Mouse (Mus musculus) limb, embryonic 11.5 days (tissue): ENCODE measurements around the gene Calcr. TPM values are rescaled to one million over a fixed set of nuclear protein-coding genes. Genes with fewer than 3 reads are reported as not detected.

Experiments used
- ATAC-seq: fragments of 200-750 bp; cut with Nextera tagmentation; 2 replicates; pipeline ENCODE4 v1.8.0; 2017; ENCODE audit warnings: low read depth; ENCODE audit not compliant: insufficient number of reproducible peaks, low FRiP score, low TSS enrichment
- DNase-seq: peaks from one replicate; pipeline ENCODE4 v3.0.0-alpha.2; 2015; ENCODE audit warnings: low spot score
- H3K27ac ChIP-seq: fragments of 300-500 bp; sonication (generic); replicated peaks from 2 replicates; pipeline ENCODE4 v1.5.1; 2014; ENCODE audit warnings: low read depth, mild to moderate bottlenecking, low read length
- H3K27me3 ChIP-seq: fragments of 300-500 bp; sonication (generic); 2 replicates; pipeline ENCODE4 v1.6.1; 2014; ENCODE audit warnings: mild to moderate bottlenecking, low read length, mixed read lengths; ENCODE audit not compliant: control insufficient read depth, insufficient read depth
- H3K36me3 ChIP-seq: fragments of 300-500 bp; sonication (generic); 2 replicates; pipeline ENCODE4 v1.6.1; 2014; ENCODE audit warnings: mild to moderate bottlenecking, low read length, moderate library complexity, mixed read lengths; ENCODE audit not compliant: control insufficient read depth, insufficient read depth
- H3K4me1 ChIP-seq: fragments of 300-500 bp; sonication (generic); 2 replicates; pipeline ENCODE4 v1.6.1; 2014; ENCODE audit warnings: low read length, mixed read lengths; ENCODE audit not compliant: control insufficient read depth, insufficient read depth
- H3K4me2 ChIP-seq: fragments of 300-500 bp; sonication (generic); 2 replicates; pipeline ENCODE4 v1.6.1; 2014; ENCODE audit warnings: low read depth, mild to moderate bottlenecking, moderate library complexity; ENCODE audit not compliant: severe bottlenecking
- H3K4me3 ChIP-seq: fragments of 300-500 bp; sonication (generic); 2 replicates; pipeline ENCODE4 v1.5.1; 2014; ENCODE audit warnings: low read depth, low read length
- H3K9ac ChIP-seq: fragments of 300-500 bp; sonication (generic); 2 replicates; pipeline ENCODE4 v1.6.1; 2014; ENCODE audit warnings: mild to moderate bottlenecking, low read length
- H3K9me3 ChIP-seq: fragments of 300-500 bp; sonication (generic); 2 replicates; pipeline ENCODE4 v1.6.1; 2016; ENCODE audit warnings: low read length; ENCODE audit not compliant: control insufficient read depth
- WGBS: fragments of 180-500 bp; shearing (Covaris S2); extraction: QIAGEN DNeasy Blood & Tissue Kit; methylation state at CpG from one replicate; pipeline ENCODE4 v1.1.7; 2014; 5-methylcytosine and 5-hydroxymethylcytosine counted together
- polyA plus RNA-seq: library from polyadenylated mRNA; unstranded; fragments of >200 nt; fragmentation: Nextera tagmentation; extraction: Ambion mirVana; gene quantifications from 2 replicates; pipeline ENCODE4 v1.2.1, GENCODE M21; 2014

Calcr gene
- 0.16 and 0.62 TPM in 2 replicates for polyA plus RNA-seq

- Histone ChIP-seq H3K4me3 (peak within 1 kb of the TSS; percentile 43), H3K9ac (peak within 1 kb of the TSS; percentile 45), H3K27ac (no peak within 1 kb of the TSS), H3K4me2 (peak within 1 kb of the TSS; percentile 83), H3K27me3 (peaks cover 35% of the 10 kb centered on the region), H3K4me1 (no peaks in the 10 kb centered on the region), H3K9me3 (no peaks in the 10 kb centered on the region), H3K36me3 (no peaks in the 10 kb centered on the region)
- 2% methylated on average over 12 of the region's 12 CpGs for WGBS
- ATAC-seq, result no peak
- peak; percentile 43 for DNase-seq
These were observed at the start of gene Calcr for GRCm38 (mm10) chr6:3764230-3764764. TSS of gene Calcr (minus strand) at chr6:3764714.

DNA sequence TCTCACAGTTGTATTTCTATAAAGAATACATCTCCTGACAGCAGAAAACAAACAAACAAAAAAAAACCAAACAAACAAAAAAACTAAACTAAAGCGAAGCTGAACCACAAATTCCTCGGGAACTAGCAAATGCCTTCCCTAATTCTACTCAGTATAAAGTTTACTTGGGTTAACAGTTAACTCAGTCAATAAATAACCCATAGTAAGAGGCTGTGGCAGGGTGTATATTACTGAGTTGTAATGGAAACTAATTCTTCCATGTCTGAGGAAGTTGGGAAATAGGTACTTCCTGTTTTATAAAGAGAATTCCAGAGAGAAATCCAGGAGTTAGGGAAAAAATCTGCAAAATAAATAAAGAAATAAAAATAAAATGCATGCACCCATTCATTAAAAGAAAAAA is 3.0 kb upstream of the Calcr start:
- Histone ChIP-seq H3K4me2 (no peak overlapping the region), H3K4me3 (no peak overlapping the region), H3K9ac (no peak overlapping the region), H3K36me3 (no peaks in the 10 kb centered on the region), H3K4me1 (no peaks in the 10 kb centered on the region), H3K27me3 (peaks cover 32% of the 10 kb centered on the region), H3K27ac (no peak overlapping the region), H3K9me3 (no peaks in the 10 kb centered on the region)
- ATAC-seq, result no peak
- 75% methylated on average over 2 of the region's 2 CpGs for WGBS
- no peak for DNase-seq

DNA sequence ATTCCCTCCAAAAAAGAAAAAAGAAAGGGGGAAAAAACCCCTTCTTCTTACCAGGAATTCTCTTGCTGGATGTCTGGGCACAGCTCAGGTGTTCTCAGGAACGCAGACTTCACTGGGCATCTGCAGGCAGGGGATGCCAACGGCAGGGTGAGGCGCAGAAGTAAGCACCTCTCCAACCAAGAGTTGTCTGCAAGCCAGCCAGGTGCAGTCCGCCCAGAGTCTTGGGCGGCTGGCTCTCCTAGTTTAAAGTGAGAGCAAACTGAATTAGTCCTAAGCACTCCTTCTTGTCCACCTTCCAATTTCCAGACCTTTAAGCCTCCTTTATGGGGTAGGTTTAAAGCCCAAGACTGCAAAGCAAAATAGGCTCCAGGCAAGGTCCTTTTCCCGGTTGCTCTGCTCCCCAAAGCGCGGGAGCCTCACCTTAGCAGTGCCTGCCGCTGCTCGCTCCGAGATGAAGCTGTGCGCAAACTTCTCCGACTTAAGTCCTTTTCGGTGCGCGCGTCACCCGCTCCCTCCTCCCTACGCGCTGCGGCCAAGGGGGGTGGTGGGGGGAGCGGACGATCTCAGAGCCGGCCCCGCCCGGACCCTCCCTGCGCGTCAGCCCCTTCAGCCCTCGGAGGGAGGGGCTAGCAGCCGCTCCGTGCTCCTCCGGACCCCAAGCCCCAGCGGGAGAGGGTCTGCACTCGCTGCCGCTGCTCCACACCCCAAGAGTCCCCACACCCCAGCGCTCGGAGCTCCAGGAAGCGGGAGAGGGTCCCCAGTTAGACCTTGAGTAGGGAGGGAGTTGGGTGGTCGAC is 1.1 kb downstream of the Calcr start:
- H3K9ac ChIP-seq, result peak overlapping the region; percentile 45
- DNase-seq, result peak; percentile 69
- under 1% methylated on average over 39 of the region's 39 CpGs for WGBS
- no peaks in the 10 kb centered on the region for H3K36me3 ChIP-seq
- H3K4me3 ChIP-seq, result peak overlapping the region; percentile 43
- ATAC-seq, result no peak
- no peak overlapping the region for H3K27ac ChIP-seq
- H3K4me2 ChIP-seq, result peak overlapping the region; percentile 83
- peaks cover 35% of the 10 kb centered on the region for H3K27me3 ChIP-seq
- no peaks in the 10 kb centered on the region for H3K4me1 ChIP-seq
- no peaks in the 10 kb centered on the region for H3K9me3 ChIP-seq

- DNase-seq, result no peak
- Histone ChIP-seq H3K9ac (no peak overlapping the region), H3K4me2 (no peak overlapping the region), H3K9me3 (no peaks in the 10 kb centered on the region), H3K27ac (no peak overlapping the region), H3K36me3 (no peaks in the 10 kb centered on the region), H3K4me1 (no peaks in the 10 kb centered on the region), H3K27me3 (no peaks in the 10 kb centered on the region), H3K4me3 (no peak overlapping the region)
- no peak for ATAC-seq
- WGBS, result 82% methylated on average over 3 of the region's 3 CpGs
These were observed 12.9 kb downstream of the Calcr start for GRCm38 (mm10) chr6:3751576-3751975.

DNA sequence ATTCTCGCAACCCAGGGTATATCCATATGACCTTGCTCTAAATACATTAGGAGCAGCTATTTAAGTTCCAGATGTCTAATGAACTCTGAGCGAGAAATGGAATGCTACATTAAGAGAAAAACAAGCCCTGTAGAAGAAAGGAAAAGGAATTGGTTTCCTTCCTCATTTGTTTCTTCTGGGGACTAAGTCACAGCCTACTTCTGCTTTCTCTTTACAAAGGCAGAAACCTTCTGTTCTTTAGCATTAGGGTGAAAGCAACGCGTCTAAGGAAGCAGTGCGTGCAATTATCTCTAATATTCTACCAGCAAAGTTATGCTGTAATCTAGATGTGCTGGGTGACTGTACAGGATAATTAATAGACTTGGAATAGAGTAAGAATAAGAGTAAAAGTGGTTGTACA is 14.9 kb downstream of the Calcr start:
- no peak overlapping the region for H3K27ac ChIP-seq
- H3K4me1 ChIP-seq, result no peaks in the 10 kb centered on the region
- ATAC-seq (no peak), DNase-seq (no peak)
- no peaks in the 10 kb centered on the region for H3K27me3 ChIP-seq
- H3K9ac ChIP-seq, result no peak overlapping the region
- H3K4me3 ChIP-seq, result no peak overlapping the region
- no peak overlapping the region for H3K4me2 ChIP-seq
- WGBS, result 83% methylated on average over 5 of the region's 5 CpGs
- H3K36me3 ChIP-seq, result no peaks in the 10 kb centered on the region
- no peaks in the 10 kb centered on the region for H3K9me3 ChIP-seq

GRCm38 (mm10) chr6:3745546-3745945 is 19.0 kb downstream of the Calcr start:
- Histone ChIP-seq H3K4me3 (no peak overlapping the region), H3K27me3 (no peaks in the 10 kb centered on the region), H3K4me2 (no peak overlapping the region), H3K9me3 (no peaks in the 10 kb centered on the region), H3K9ac (no peak overlapping the region), H3K36me3 (no peaks in the 10 kb centered on the region), H3K27ac (no peak overlapping the region), H3K4me1 (no peaks in the 10 kb centered on the region)
- ATAC-seq (no peak), DNase-seq (no peak)
- 47% methylated on average over 2 of the region's 2 CpGs for WGBS

GRCm38 (mm10) chr6:3741996-3742713 is 22.4 kb downstream of the Calcr start:
- no peak for DNase-seq

DNA sequence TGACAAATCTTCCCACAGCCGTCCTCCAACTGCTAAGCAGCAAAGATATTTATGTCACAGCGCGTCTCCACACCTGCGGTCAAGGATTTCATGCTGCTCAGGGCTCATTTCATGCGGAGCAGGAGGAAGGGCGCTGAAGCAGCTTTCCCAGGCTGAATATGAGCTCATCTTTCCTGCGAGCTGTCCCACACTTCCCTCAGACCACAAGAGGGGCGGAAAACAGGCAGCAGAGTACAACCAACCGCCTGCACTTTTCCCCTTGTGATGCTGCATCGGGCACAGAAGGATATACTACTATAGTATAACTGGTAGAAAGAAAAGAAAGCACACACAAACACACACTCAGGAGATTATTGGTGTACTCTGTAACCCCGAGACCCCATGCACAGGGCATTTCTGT is 23.2 kb downstream of the Calcr start:
- 47% methylated on average over 11 of the region's 11 CpGs for WGBS

More at GRCm38 (mm10) chr6:3741996-3742713, 22.4 kb downstream of the Calcr start:
- 83% methylated on average over 7 of the region's 7 CpGs for WGBS
- H3K36me3 ChIP-seq, result no peaks in the 10 kb centered on the region
- ATAC-seq, result no peak
- H3K27ac ChIP-seq, result no peak overlapping the region
- no peaks in the 10 kb centered on the region for H3K27me3 ChIP-seq
- H3K9ac ChIP-seq, result no peak overlapping the region
- no peaks in the 10 kb centered on the region for H3K4me1 ChIP-seq
- H3K4me3 ChIP-seq, result no peak overlapping the region
- H3K9me3 ChIP-seq, result no peaks in the 10 kb centered on the region
- no peak overlapping the region for H3K4me2 ChIP-seq

More for the DNA sequence above, 23.2 kb downstream of the Calcr start:
- H3K4me3 ChIP-seq, result no peak overlapping the region
- H3K9me3 ChIP-seq, result no peaks in the 10 kb centered on the region
- H3K27me3 ChIP-seq, result no peaks in the 10 kb centered on the region
- no peaks in the 10 kb centered on the region for H3K36me3 ChIP-seq
- DNase-seq (no peak), ATAC-seq (no peak)
- no peaks in the 10 kb centered on the region for H3K4me1 ChIP-seq
- no peak overlapping the region for H3K4me2 ChIP-seq
- H3K9ac ChIP-seq, result no peak overlapping the region
- H3K27ac ChIP-seq, result no peak overlapping the region
